In genomic region chr10:41234552-41234951, GRCm38 (mm10) we compare ENCODE assay signal across 22 mouse cellular contexts.
A peak's percentile ranks its signal among the peaks of the same experiment; 100 is the strongest.
DNase-seq lines count a peak whose midpoint lies in the region; ATAC-seq and TF ChIP-seq lines count a peak whose summit lies in the region.
"Had no signal": no experiment of that assay in that cellular context is flagged by ENCODE, and none has a peak within 500 bp of the region (broad histone marks: within the 10 kb centered on the region; RNA-seq: fewer than 3 reads in every experiment).

No protein-coding gene starts in this region.

- no peak overlapping the region for H3K27ac ChIP-seq in midbrain, postnatal 0 days (ENCODE audit: low read depth, low read length)
- H3K27ac ChIP-seq in midbrain, embryonic 11.5 days (ENCODE audit: low read depth, low read length) = no peak overlapping the region
- H3K27ac ChIP-seq in liver, embryonic 14.5 days = peak overlapping the region; percentile 77
- H3K27ac ChIP-seq: embryonic facial prominence, embryonic 12.5 days; heart, embryonic 13.5 days; hindbrain, embryonic 15.5 days had no signal

- H3K4me1 ChIP-seq in midbrain, postnatal 0 days (ENCODE audit: insufficient read depth, low read length) = no peaks in the 10 kb centered on the region
- no peaks in the 10 kb centered on the region for H3K4me1 ChIP-seq in midbrain, embryonic 11.5 days (ENCODE audit: control insufficient read depth, insufficient read depth, low read length)
- H3K4me1 ChIP-seq in liver, embryonic 14.5 days (replicated peaks; ENCODE audit: control insufficient read depth in 2 of 2, insufficient read depth in 2 of 2, low read length in 1 of 2) = peaks cover 24 to 29% of the 10 kb centered on the region in 2 experiments
- H3K4me1 ChIP-seq: embryonic facial prominence, embryonic 12.5 days; heart, embryonic 13.5 days; hindbrain, embryonic 15.5 days had no signal

- no peak overlapping the region for H3K4me3 ChIP-seq in midbrain, postnatal 0 days (ENCODE audit: low read depth, low read length)
- H3K4me3 ChIP-seq in midbrain, embryonic 11.5 days (ENCODE audit: low read depth, low read length) = no peak overlapping the region
- no peak overlapping the region for H3K4me3 ChIP-seq in liver, embryonic 14.5 days (ENCODE audit: insufficient read depth in 1 of 2, low read depth in 2 of 2, low read length in 2 of 2)
- H3K4me3 ChIP-seq: embryonic facial prominence, embryonic 12.5 days; heart, embryonic 13.5 days; hindbrain, embryonic 15.5 days had no signal

- no peak for TF ChIP-seq EP300 in liver, embryonic 14.5 days (IDR thresholded peaks at IDR 0.05; ENCODE audit: low read depth)

- TF ChIP-seq CTCF in midbrain, postnatal 0 days (IDR thresholded peaks at IDR 0.05) = peak; percentile 29; the same call in 1 of the 2 replicates
- no peak for TF ChIP-seq CTCF in liver, embryonic 14.5 days (IDR thresholded peaks at IDR 0.05; ENCODE audit: low read depth)

- WGBS in midbrain, postnatal 0 days = 66% methylated on average over 9 of the region's 9 CpGs
- 86% methylated on average over 9 of the region's 9 CpGs for WGBS in midbrain, embryonic 11.5 days
- 58% methylated on average over 9 of the region's 9 CpGs for WGBS in liver, embryonic 14.5 days (ENCODE audit: insufficient replicate concordance)

- peak; percentile 23 for DNase-seq in adrenal gland, adult 2 months
- DNase-seq in adrenal gland, postnatal 14 days = no peak
- no peak for DNase-seq in midbrain, postnatal 0 days (ENCODE audit: low spot score)
- DNase-seq in midbrain, embryonic 11.5 days (ENCODE audit: low spot score, missing footprints) = no peak
- no peak for DNase-seq in liver, embryonic 14.5 days (ENCODE audit: low read depth in 3 of 3, low spot score in 3 of 3)
- peak; percentile 11 for DNase-seq in skeletal muscle tissue, adult 2 months (ENCODE audit: low read depth, low spot score)
- DNase-seq in spleen, postnatal 10 days (ENCODE audit: low spot score in 2 of 2) = no peak
- DNase-seq: adrenal gland, postnatal 25 days; B cell, adult 2 months; cerebellum, adult 9-10 months; cerebellum, postnatal 25 days; gastrocnemius, postnatal 25 days; heart, adult 11 months; heart, postnatal 36 days had no signal

- H3K9me3 ChIP-seq in midbrain, postnatal 0 days (ENCODE audit: low read length) = no peaks in the 10 kb centered on the region
- no peaks in the 10 kb centered on the region for H3K9me3 ChIP-seq in midbrain, embryonic 11.5 days (ENCODE audit: control insufficient read depth, low read length)
- H3K9me3 ChIP-seq in liver, embryonic 14.5 days (ENCODE audit: control insufficient read depth, low read length) = no peaks in the 10 kb centered on the region
- H3K9me3 ChIP-seq: G1E; heart, embryonic 13.5 days; hindbrain, embryonic 15.5 days had no signal

- no peak overlapping the region for H3K4me2 ChIP-seq in midbrain, postnatal 0 days (ENCODE audit: low read depth, low read length, poor library complexity, severe bottlenecking)
- no peak overlapping the region for H3K4me2 ChIP-seq in midbrain, embryonic 11.5 days
- peak overlapping the region; percentile 42; the same call in 1 of the 2 replicates for H3K4me2 ChIP-seq in liver, embryonic 14.5 days (ENCODE audit: low read depth)
- H3K4me2 ChIP-seq: embryonic facial prominence, embryonic 12.5 days; heart, embryonic 13.5 days; hindbrain, embryonic 15.5 days had no signal

- H3K36me3 ChIP-seq in midbrain, postnatal 0 days (ENCODE audit: insufficient read depth, low read length) = peaks cover 13% of the 10 kb centered on the region
- no peaks in the 10 kb centered on the region for H3K36me3 ChIP-seq in midbrain, embryonic 11.5 days (ENCODE audit: control insufficient read depth, insufficient read depth, low read length)
- H3K36me3 ChIP-seq in liver, embryonic 14.5 days (replicated peaks; ENCODE audit: control insufficient read depth, insufficient read depth, low read depth) = no peaks in the 10 kb centered on the region
- H3K36me3 ChIP-seq: embryonic facial prominence, embryonic 12.5 days; hindbrain, embryonic 15.5 days had no signal

- no peaks in the 10 kb centered on the region for H3K27me3 ChIP-seq in midbrain, postnatal 0 days (ENCODE audit: insufficient read depth, low read length)
- no peaks in the 10 kb centered on the region for H3K27me3 ChIP-seq in midbrain, embryonic 11.5 days (ENCODE audit: control insufficient read depth, insufficient read depth, low read length)
- H3K27me3 ChIP-seq in liver, embryonic 14.5 days (ENCODE audit: control insufficient read depth, insufficient read depth, low read length) = no peaks in the 10 kb centered on the region
- H3K27me3 ChIP-seq: embryonic facial prominence, embryonic 12.5 days; heart, embryonic 13.5 days; hindbrain, embryonic 15.5 days had no signal

- ATAC-seq in midbrain, postnatal 0 days (ENCODE audit: low FRiP score) = no peak
- ATAC-seq in midbrain, embryonic 11.5 days (ENCODE audit: low FRiP score) = no peak
- peak; percentile 38; the same call in 1 of the 2 replicates for ATAC-seq in liver, embryonic 14.5 days (ENCODE audit: insufficient read depth)
- no peak for ATAC-seq in erythroid progenitor cell, adult 5-6 weeks (replicated peaks; ENCODE audit: low FRiP score, poor library complexity, severe bottlenecking)
- ATAC-seq: CD4-positive, CD25-positive, alpha-beta regulatory T cell, adult 4 months; forebrain, embryonic 14.5 days; inflammation-experienced regulatory T-cells, adult 6 months had no signal

- no peak overlapping the region for H3K9ac ChIP-seq in midbrain, postnatal 0 days (replicated peaks; ENCODE audit: low read length, poor library complexity, severe bottlenecking)
- no peak overlapping the region for H3K9ac ChIP-seq in midbrain, embryonic 11.5 days (ENCODE audit: low read length)
- peak overlapping the region; percentile 40 for H3K9ac ChIP-seq in liver, embryonic 14.5 days (replicated peaks)
- H3K9ac ChIP-seq: embryonic facial prominence, embryonic 12.5 days; heart, embryonic 13.5 days; hindbrain, embryonic 15.5 days had no signal

Comparison
In these comparisons a context has a peak if more than half of its experiments do, and no peak if none do; other contexts are left out.
1. DNase-seq: peak in adrenal gland, adult 2 months (single experiment) and skeletal muscle tissue, adult 2 months (single experiment); none in adrenal gland, postnatal 14 days (single experiment), midbrain, postnatal 0 days (single experiment), midbrain, embryonic 11.5 days (single experiment), liver, embryonic 14.5 days (0 of 3) and spleen, postnatal 10 days (0 of 2).